Mouse (Mus musculus): Measurements from ENCODE around the gene Nfya. TPM values are rescaled to one million over a fixed set of nuclear protein-coding genes. Genes with fewer than 3 reads are reported as not detected.

The Nfya gene
- total and polyA plus RNA-seq, 3 experiments: 14.7 to 33.1 (median 21.2) TPM

DNA sequence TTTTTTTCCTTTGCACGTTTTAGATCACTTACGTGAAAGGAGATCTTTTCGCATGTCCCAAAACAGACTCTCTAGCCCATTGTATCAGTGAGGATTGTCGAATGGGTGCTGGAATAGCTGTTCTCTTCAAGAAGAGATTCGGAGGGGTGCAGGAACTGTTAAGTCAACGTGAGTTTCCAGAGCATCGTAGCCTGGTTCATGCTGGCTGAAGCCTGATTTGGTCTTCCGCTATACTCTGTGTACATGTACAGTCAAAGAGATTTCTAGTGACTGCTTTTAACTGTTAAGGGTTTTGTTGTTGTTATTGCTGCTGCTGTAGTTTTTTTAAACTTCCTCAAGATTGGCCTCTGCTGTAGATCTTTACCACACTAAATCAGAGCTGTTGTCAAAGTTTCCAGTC lies 1.5 kb upstream of the Nfya start:
- H3K4me3 ChIP-seq: peak overlapping the region; percentile 94; the same call in 1 of the 2 replicates
- peak overlapping the region; percentile 21; the same call in 1 of the 2 replicates for H3K9ac ChIP-seq (ENCODE audit: low read depth, low read length)
- 41% methylated on average over 8 of the region's 8 CpGs for WGBS
- H3K79me2 ChIP-seq (replicated peaks; ENCODE audit: control insufficient read depth, insufficient read depth, low read length): peaks cover 2% of the 10 kb centered on the region
- no peak for TF ChIP-seq CTCF (IDR thresholded peaks at IDR 0.05)
- no peak for TF ChIP-seq POLR2A (IDR thresholded peaks at IDR 0.05; ENCODE audit: insufficient read depth, low read depth, low read length)
- no peak for TF ChIP-seq EP300 (IDR thresholded peaks at IDR 0.05; ENCODE audit: insufficient read depth, low read depth, low read length)
- intact Hi-C loops (cut with DNase I): loop anchor here (2.0 kb wide), 1 partner anchor 16 kb away; no protein-coding TSS in a partner anchor
- peaks cover 5% of the 10 kb centered on the region for H3K4me1 ChIP-seq (ENCODE audit: control insufficient read depth, insufficient read depth, low read length)
- peaks cover 11% of the 10 kb centered on the region for H3K36me3 ChIP-seq (ENCODE audit: control insufficient read depth, insufficient read depth, low read length)
- DNase-seq: no peak
- H3K27ac ChIP-seq: peak overlapping the region; percentile 95; the same call in 1 of the 2 replicates
- no peaks in the 10 kb centered on the region for H3K27me3 ChIP-seq (ENCODE audit: control insufficient read depth, insufficient read depth, low read length)

DNA sequence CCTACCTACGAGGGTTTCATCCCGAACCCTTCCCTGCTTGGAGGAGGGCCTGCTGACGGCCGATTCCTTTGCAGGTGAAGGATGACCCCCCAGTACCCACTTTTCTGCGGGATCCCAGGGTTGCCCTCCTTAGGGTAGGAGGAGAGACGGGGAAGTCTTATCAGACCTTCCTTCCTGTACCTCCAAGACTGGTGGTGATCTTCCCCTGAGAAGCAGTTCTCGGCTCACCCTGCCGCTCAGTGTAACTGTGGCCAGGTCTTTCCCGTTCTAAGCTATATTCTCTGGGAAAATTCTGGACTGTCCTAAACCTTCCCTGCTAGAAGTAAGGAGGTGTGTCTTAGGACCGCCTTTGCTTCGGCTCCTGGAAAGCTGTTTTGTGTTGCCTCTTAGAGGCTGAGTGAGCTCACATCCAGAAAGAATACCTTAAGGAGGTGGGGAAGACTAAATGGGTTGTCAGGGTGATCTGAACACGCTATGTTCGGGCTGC lies 636 bp upstream of the Nfya start:
- WGBS: under 1% methylated on average over 13 of the region's 13 CpGs
- no peak for DNase-seq

DNA sequence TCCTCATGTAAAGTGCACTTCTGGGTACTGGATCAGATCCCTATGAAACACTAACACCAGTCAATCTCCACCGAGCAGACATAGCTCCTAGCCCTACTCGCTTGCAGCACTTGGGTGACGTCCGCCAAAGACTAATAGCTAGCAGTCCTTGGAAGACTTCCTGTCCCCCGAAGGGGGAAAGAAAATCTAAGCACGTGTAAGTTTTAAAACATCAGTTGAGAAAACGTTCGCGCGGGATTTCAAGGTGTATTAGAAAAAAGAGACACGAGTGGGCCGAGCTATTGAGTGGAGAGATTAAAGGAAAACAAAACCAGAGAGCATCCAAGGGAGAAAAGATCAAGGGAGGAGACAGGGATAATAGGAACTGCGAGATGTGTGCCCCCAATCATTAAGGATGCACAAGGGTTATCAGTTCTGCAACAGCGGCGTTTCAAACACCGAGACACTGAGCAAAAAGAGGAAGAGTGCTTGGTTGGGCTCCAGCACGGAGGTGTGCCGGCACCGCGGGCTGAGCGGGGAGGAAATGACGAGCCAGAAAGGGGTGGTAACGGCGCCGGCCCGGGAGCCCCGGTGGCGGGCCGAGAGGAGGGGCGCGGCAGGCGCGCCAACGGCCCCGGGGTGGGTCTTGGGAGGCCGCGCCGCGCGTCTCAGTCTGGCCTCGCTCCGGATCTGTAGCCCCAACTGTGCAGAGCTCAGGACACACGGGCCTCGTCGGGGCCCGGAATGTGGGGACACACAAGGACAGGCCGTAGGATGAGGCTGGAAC lies 997 bp downstream of the Nfya start:
- no peaks in the 10 kb centered on the region for H3K27me3 ChIP-seq (ENCODE audit: control insufficient read depth, insufficient read depth, low read length)
- under 1% methylated on average over 47 of the region's 47 CpGs for WGBS
- H3K4me1 ChIP-seq (ENCODE audit: control insufficient read depth, insufficient read depth, low read length): peaks cover 5% of the 10 kb centered on the region
- peak; percentile 49; the same call in 1 of the 2 replicates for TF ChIP-seq POLR2A (IDR thresholded peaks at IDR 0.05; ENCODE audit: insufficient read depth, low read depth, low read length)
- no peak for TF ChIP-seq CTCF (IDR thresholded peaks at IDR 0.05)
- H3K4me3 ChIP-seq: peak overlapping the region; percentile 91
- peak; percentile 82 to 88 for DNase-seq
- intact Hi-C loops (cut with DNase I): no loop called here
- peaks cover 6% of the 10 kb centered on the region for H3K79me2 ChIP-seq (replicated peaks; ENCODE audit: control insufficient read depth, insufficient read depth, low read length)
- peak overlapping the region; percentile 85 for H3K9ac ChIP-seq (ENCODE audit: low read depth, low read length)
- H3K36me3 ChIP-seq (ENCODE audit: control insufficient read depth, insufficient read depth, low read length): peaks cover 13% of the 10 kb centered on the region
- peak overlapping the region; percentile 95 for H3K27ac ChIP-seq

More for the DNA sequence above, 636 bp upstream of the Nfya start:
- H3K27me3 ChIP-seq (ENCODE audit: control insufficient read depth, insufficient read depth, low read length): no peaks in the 10 kb centered on the region
- H3K27ac ChIP-seq: peak overlapping the region; percentile 95
- H3K4me3 ChIP-seq: peak overlapping the region; percentile 94
- intact Hi-C loops (cut with DNase I): loop anchor here (2.0 kb wide), 1 partner anchor 16 kb away; no protein-coding TSS in a partner anchor
- peaks cover 5% of the 10 kb centered on the region for H3K4me1 ChIP-seq (ENCODE audit: control insufficient read depth, insufficient read depth, low read length)
- H3K79me2 ChIP-seq (replicated peaks; ENCODE audit: control insufficient read depth, insufficient read depth, low read length): peaks cover 5% of the 10 kb centered on the region
- TF ChIP-seq EP300 (IDR thresholded peaks at IDR 0.05; ENCODE audit: insufficient read depth, low read depth, low read length) (no peak), CTCF (IDR thresholded peaks at IDR 0.05) (no peak), POLR2A (IDR thresholded peaks at IDR 0.05; ENCODE audit: insufficient read depth, low read depth, low read length) (no peak)
- peak overlapping the region; percentile 75 for H3K9ac ChIP-seq (ENCODE audit: low read depth, low read length)
- H3K36me3 ChIP-seq (ENCODE audit: control insufficient read depth, insufficient read depth, low read length): peaks cover 11% of the 10 kb centered on the region

DNA sequence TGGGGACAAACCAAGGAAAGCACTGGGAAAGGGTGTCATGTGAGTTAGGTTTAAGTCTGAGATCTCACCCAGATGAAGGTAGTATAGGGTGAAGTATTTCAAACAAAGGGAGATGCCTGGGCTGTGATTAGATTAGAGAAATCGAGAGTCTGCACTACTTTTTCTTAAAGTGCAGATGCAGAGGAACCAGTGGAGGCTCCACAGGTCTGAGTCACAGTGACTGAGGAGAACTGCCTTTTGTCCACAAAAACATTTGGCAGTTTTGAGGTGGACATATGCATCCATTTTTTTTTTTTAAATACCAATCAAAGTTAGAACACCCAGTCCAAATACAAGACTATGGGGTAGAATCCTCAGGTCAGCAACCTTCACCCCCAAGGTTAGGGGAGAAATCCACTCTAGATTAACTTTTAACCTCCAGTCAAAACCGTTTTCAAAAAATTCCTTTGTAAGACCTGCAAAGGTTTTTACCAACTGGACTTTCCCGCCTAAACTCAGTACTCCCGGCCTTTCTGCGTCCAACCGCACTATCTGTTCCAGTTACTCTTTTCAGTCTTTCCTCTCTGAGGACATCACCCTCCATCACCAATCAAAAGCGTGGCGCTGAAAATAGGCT lies 1.7 kb downstream of the Nfya start:
- H3K9ac ChIP-seq (ENCODE audit: low read depth, low read length): peak overlapping the region; percentile 85
- no peak for DNase-seq
- WGBS: 6% methylated on average over 8 of the region's 8 CpGs
- peak overlapping the region; percentile 91 for H3K4me3 ChIP-seq
- peaks cover 5% of the 10 kb centered on the region for H3K4me1 ChIP-seq (ENCODE audit: control insufficient read depth, insufficient read depth, low read length)
- H3K27ac ChIP-seq: peak overlapping the region; percentile 95
- H3K36me3 ChIP-seq (ENCODE audit: control insufficient read depth, insufficient read depth, low read length): peaks cover 13% of the 10 kb centered on the region
- no peak for TF ChIP-seq POLR2A (IDR thresholded peaks at IDR 0.05; ENCODE audit: insufficient read depth, low read depth, low read length)
- TF ChIP-seq EP300 (IDR thresholded peaks at IDR 0.05; ENCODE audit: insufficient read depth, low read depth, low read length): no peak
- no peak for TF ChIP-seq CTCF (IDR thresholded peaks at IDR 0.05)
- H3K27me3 ChIP-seq (ENCODE audit: control insufficient read depth, insufficient read depth, low read length): no peaks in the 10 kb centered on the region
- H3K79me2 ChIP-seq (replicated peaks; ENCODE audit: control insufficient read depth, insufficient read depth, low read length): peaks cover 6% of the 10 kb centered on the region
- intact Hi-C loops (cut with DNase I): no loop called here

DNA sequence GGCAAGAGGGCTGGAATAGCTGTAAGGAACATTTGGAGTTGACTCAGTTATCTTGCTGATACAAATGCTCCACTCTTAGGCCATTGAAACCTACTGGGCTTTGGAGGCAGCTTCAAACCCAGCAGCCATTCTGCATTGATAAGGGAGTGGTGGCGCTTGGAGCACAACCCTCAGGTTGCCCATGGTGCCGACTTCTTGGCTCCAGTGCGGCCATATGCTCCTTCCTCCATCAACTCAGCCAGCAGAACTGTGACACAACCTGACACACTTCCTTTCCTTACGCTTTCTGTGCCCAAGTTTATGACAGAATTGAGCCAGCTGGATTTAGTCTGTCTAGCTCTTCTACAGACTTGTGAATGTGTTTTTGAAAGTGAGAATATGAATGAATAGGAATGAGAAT lies 2.6 kb downstream of the Nfya start:
- Histone ChIP-seq H3K4me1 (ENCODE audit: control insufficient read depth, insufficient read depth, low read length) (peaks cover 5% of the 10 kb centered on the region), H3K9ac (ENCODE audit: low read depth, low read length) (no peak overlapping the region), H3K36me3 (ENCODE audit: control insufficient read depth, insufficient read depth, low read length) (peaks cover 17% of the 10 kb centered on the region), H3K79me2 (replicated peaks; ENCODE audit: control insufficient read depth, insufficient read depth, low read length) (peaks cover 6% of the 10 kb centered on the region), H3K27me3 (ENCODE audit: control insufficient read depth, insufficient read depth, low read length) (no peaks in the 10 kb centered on the region), H3K4me3 (no peak overlapping the region), H3K27ac (no peak overlapping the region)
- TF ChIP-seq EP300 (IDR thresholded peaks at IDR 0.05; ENCODE audit: insufficient read depth, low read depth, low read length): no peak
- no peak for TF ChIP-seq POLR2A (IDR thresholded peaks at IDR 0.05; ENCODE audit: insufficient read depth, low read depth, low read length)
- TF ChIP-seq CTCF (IDR thresholded peaks at IDR 0.05): no peak
- no peak for DNase-seq
- intact Hi-C loops (cut with DNase I): no loop called here
- WGBS: 57% methylated on average over 4 of the region's 4 CpGs
